Mouse (Mus musculus) embryo, embryonic 10.5 days (tissue): ENCODE measurements around the gene Camk2n2.
"Not testable (repeated sequence)": the region's sequence is repeated elsewhere in the genome, so short reads cannot be mapped to it uniquely, and the experiment has no call there.

ENCODE experiments used
- DNase-seq: peaks from one replicate; pipeline ENCODE4 v3.0.0-alpha.2; 2015; ENCODE audit warnings: low spot score

The Camk2n2 gene

DNA sequence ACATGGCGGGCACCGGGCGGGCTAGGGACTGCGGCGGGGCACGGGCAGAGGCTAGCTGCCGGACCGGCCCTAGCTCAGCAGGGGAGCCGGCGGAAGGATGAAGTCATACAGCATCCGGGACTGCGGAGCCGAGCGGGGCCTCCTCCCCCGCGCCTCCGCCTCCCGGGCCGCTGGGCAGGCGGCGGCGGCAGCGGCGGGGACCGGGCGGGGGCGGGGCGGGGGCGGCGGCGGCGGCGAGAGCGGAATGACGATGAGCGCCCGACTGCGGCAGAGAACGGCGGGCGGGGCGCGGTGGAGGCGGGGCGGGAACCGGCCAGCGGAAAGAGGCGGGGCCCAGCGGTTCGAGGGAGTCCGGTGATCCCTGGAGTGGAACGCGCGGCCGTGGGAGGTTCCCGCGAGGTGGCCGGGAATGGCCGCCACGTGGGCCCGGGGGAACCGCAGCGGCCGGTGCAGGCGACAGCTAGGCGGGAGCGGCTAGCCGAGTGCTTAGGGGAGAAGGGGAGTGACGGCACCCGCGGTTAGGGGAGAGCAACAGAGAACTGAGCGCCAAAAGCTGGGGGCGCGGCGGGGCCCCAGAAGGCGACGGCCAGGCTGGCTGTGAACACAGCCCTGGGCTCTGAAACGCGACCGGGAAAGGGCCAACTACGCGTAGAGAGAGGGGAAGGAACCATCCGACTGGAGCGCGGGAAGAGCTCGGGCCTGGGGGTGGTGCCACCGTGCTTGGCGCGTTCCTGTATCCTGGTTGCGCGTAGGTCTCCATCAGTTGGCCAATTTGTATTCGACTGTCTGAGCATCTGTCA is at the start of gene Camk2n2:
Gene Camk2n2 (minus strand): TSS at position 97 of the 800 bp plus-strand sequence.
- peak; percentile 63 for DNase-seq

GRCm38 (mm10) chr16:20670291-20670690 is 49.2 kb upstream of the Camk2n2 start:
- DNase-seq, result no peak

DNA sequence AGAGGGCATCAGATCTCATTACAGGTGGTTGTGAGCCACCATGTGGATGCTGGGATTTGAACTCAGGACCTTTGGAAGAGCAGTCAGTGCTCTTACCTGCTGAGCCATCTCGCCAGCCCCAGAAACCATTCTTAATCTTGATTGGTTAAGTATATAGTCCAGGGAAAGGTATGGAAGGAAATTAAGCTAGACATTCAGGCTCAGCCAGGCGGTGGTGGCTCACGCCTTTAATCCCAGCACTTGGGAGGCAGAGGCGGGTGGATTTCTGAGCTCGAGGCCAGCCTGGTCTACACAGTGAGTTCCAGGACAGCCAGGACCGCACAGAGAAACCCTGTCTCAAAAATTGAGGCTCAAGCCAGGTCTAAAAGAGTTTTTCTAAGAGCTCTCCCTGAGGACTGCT is 46.9 kb upstream of the Camk2n2 start, which contains the start of gene Eif4g1:
Gene Eif4g1 (plus strand): TSS at position 301 of the 400 bp plus-strand sequence.
- DNase-seq, result not testable (repeated sequence)

- no peak for DNase-seq
Measured at GRCm38 (mm10) chr16:20657661-20658060, 36.6 kb upstream of the Camk2n2 start.

- DNase-seq, result no peak
Measured at GRCm38 (mm10) chr16:20653315-20653714, 32.2 kb upstream of the Camk2n2 start.

DNA sequence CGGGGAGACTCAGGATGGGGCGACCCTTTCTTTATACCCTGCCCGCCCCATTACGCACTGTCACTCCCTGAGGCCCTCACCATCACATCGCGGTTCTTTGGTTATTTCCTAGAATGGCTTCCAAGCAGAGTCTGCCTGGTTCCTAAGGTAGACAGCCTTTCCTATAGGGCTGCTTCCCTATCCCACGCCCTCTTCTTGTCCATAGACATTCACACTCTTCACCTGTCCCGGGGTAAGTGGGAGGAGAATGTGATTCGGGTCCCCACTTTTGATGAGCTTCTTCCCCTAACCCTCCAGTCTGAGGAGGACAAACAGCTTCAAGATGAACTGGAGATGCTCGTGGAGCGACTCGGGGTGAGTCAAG is 30.8 kb upstream of the Camk2n2 start:
- DNase-seq, result no peak

DNA sequence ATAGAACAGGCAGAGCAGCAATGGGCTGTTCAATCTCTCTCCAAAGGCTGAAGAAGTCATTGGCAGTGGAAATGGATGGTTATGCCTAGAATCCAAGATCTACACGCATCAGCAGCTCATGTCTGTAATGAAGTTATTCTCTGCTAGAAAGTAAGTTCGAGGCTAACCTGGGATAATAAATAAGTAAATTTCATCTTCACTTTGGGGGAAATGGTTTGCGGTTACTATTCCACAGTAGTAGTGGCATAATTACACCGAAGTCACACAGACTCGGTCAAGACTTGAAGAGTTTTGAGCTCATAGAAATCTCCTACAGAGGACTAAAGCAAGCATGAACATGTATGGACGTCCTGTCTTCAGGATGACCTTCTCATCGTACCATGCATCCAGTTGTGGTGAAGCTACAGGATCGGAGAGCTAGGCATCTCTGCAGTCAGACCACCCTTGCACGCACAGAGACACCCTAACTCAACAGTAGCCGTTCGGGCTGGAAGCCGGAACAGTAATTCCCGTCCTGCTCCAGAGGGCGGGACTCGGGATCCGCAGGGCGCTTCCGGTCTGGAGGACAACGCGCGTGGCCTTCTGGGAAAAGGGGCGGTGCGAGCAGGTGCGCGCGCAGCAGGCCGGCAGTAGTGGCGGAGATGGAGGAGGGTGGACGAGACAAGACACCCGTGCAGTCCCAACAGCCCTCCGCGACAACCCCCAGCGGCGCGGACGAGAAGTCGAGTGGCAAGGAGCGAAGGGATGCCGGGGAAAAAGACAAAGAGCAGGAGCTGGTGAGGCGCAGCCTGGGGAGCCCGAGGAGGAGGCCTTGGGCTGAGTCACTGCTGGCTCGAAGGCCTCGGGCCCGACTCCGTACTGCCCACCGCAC is 30.2 kb upstream of the Camk2n2 start, which contains the start of gene Psmd2:
Gene Psmd2 (plus strand): TSS at position 577 of the 871 bp plus-strand sequence.
- DNase-seq, result peak; percentile 97

DNA sequence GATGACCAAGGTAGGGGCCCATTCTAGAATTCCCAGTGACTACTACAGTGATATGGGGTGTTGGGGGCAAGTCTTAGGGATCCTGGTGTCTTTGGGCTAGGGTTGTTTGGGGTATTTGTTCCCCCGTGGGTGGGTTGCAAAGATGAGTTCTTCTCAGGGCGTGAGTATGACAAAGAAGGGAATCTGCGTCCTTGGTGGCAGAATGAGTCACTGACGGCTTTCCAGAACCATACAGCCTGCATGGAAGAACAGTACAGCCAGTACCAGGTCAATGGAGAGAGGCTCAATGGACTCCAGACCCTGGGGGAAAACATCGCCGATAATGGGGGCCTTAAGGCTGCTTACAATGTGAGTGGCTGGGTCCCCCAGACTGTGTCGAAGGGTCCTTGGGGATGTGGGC is 22.8 kb upstream of the Camk2n2 start:
- DNase-seq, result no peak

GRCm38 (mm10) chr16:20642161-20642560 is 21.1 kb upstream of the Camk2n2 start:
- peak; percentile 85 for DNase-seq

- no peak for DNase-seq
Measured at GRCm38 (mm10) chr16:20638367-20638766, 17.3 kb upstream of the Camk2n2 start.

- DNase-seq, result no peak
Measured at GRCm38 (mm10) chr16:20637410-20637809, 16.3 kb upstream of the Camk2n2 start.

DNA sequence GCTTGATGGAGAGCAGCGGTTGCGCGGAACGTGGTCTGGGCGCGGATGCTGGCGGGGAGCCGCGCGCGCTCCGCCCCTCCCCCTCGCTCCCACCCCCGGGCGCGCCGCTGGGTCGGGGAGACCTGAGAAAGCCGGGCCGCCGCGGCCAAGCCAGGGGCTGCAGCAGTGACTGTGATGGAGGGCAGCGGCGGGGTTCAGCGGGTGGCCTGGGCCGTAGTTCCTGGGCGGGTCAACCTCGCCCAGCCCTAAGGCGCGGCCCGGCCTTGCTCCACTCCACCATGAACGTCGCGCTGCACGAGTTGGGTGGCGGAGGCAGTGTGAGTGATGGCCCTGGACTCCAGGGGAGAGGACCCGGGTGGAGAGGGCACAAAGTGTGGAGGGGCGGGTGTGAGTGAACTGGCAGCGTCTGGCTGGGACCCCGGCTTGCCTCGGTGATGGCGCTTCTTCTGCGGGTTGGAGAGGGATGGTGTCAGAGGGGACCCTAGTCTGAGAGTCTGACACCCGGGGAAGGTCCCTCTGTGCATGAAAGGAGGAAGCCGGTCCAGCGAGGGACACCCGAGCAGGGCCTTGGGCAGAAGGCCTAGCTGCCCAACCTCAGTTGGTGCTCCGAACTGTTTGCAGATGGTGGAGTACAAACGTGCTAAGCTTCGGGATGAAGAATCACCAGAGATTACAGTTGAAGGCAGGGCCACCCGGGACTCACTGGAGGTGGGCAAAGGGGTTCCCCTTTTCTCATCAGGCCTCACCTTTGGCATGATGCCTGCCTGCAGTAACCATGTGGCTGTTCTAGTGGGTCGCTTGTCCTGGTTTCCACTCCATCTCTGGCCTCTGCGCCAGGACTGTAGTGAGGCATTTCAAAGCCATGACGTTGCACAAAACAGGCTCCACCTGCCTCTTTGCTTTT is 8.9 kb upstream of the Camk2n2 start, which contains the start of gene Ece2:
Gene Ece2 (plus strand): TSS at position 98 of the 904 bp plus-strand sequence.
- DNase-seq, result peak; percentile 40

DNA sequence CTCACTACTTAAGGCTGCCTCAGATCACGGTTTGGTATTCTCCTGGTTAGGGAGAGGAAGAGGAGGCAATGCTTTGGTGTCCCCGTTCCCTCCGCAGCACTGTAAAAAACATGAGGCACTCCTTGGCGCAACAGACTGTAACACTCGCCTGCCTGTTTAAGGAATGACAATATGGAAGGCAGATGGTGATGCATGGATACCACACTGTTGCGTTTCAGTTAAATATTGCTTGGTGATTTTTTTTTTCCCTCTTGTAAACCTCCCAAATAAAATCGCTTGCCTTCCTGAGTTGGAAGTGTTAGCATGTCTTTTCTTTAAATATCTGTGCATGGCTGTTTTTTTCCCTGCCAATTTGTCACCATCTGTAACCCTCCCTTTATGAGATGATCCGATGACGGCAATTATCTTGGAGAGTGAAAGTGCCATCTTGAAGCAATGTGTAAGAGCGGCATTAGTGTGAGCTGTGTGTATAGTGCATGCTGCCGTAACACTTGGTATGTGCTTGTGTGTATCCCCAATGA is 7.8 kb upstream of the Camk2n2 start:
- no peak for DNase-seq

- DNase-seq, result no peak
Measured at GRCm38 (mm10) chr16:20623211-20623610, 2.1 kb upstream of the Camk2n2 start.

DNA sequence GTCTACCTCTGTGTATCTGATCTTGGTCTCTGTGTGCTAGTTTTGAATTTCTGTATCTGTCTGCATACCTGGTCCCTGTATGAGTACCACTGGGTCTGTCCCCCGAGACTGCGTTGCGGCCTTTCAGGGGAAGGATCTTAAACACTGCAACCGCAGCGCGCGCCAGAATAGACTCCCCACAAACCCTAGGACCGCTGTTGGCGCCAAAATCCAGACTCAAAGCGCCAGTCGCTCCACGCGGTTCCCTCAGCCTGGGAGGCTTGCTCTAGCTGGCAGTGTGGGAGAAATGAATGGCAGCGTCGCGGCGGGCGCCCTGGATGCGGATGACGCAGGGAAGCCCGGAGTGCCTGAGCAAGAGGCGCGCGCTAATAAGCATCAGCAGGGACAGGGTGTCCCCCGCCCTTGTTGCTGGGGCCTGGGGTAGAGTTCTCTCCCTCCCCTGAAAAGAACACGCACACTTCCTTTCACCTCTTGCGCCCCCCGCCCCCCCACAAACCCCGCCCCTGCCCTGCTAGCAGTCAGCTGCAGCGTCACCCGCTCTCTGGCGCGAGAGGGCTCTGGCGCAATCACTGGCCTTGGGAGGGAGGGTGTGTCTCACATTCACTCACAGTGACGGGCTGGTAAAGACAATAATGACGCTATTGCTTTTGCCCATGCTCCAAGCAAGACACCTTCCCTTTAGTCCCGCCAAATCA is 1.1 kb upstream of the Camk2n2 start:
- peak; percentile 78 for DNase-seq

DNA sequence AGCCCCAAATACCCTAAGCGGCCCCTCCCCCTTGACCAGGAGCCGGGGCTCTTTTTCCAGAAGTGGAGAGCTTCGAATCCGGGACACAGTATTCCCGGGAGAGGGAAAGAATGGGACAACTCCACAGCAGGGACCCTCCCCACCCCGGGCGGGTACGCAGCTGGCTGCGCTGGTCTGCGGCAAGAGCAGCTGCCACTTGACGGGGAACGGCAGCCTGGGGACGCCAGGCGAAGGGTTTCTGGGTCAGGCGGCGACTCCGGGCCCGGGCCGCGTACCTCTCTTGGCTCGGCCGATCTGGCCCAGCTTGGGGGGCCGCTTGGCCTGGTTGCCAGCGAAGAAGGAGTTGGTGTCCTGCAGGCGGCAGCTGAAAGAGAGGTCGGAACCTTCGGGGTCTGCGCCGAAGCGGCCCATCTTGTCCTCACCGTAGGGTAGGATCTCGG is 316 bp downstream of the Camk2n2 start:
- DNase-seq, result no peak

DNA sequence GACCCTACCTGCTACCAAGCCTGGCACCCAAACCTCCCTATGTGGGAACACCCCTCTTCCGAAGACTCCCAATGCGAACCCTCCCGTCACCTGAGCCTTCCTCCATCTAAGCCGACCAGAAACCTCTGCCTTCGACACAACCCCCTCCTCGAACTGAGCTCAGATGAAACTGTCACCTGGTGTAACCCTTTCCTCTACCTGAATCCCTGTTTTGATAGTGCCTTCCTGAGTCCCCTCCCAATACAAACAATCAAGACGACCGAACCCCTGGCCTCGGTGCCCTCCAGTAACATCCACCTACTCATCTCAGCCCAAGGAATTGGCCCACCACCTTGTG is 720 bp downstream of the Camk2n2 start:
- peak; percentile 34 for DNase-seq

DNA sequence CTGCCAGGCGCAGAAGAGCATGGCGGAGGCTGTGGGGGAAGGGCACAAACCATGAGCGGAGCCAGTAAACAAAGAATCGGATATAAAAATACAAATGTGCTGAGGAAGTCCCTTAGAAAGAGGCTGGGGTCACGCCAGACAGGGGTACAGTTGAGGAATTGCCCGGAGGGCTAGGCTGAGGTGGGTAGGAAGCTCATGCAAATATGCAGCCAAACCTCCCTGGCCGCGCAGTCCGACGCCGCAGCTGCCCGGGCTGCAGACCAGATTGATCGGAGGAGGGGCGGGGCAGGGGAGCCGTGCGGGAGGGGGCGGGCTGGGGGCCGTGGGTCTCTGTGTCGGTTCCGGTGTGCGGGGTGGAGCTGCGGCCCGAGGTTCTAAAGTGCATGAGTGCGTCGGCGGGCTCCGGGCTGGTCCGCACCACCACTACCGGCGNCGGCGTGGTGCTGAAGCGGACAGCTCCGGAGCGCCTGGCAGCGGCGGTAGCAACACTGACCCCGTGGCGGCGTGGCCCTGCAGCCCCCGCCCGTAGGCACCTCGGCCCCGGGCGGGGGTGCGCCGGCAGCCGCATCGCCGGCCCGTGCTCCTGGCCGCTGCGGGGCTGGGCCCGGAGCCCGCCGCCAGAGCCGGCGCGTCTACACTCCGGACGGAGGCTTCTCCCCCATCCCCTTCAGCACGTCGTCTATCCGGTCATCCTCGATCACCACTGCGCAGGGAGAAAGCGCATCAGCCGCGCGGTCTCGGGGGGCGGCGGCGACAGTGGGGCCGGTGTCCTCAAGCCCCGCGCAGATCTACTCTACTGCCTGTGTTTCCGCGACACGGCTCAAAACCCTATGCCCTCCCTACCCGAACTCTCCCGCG is 1.3 kb downstream of the Camk2n2 start:
- DNase-seq, result peak; percentile 72

DNA sequence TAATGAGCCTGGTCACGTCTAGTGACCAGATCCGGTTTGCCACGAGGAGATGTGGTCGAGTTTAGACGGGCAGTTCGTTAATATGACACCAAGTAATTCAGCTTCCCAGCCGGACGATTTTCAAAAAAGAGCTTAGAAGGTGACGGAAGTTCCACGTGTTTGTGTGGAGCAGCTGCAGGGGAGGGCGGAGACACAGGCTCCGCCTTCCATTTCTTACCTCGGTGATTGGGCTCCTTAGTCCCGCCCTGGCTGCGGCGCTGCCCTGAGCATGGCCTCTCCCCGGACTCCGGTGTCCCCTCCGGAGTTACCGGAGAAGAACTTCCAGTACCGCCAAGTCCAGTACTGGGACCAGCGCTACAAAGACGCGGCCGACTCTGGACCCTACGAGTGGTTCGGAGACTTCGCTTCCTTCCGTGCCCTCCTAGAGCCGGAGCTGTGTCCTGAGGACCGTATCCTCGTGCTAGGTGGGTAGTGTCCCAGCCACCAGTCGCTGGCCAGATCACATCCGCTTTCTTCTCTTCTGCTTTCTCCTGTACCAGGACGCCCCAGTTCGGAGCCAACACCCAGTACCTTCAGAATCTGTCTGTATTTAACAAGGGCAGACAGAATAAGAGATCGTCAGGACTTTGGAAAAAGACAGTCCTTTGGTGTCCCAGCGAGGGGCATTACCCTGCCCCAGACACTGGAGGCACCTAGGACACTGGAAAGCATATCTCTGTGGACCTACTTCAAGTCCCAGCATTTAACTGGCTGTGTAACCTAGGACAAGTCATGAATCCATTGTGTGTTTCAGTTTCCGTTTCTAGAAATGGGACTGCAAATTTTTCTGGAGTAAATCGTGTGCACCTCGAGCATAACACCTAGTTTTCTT is 9.5 kb downstream of the Camk2n2 start, which contains the start of the genes Eef1akmt4, Gm49333 and Alg3:
Gene Eef1akmt4 (plus strand): TSS at position 237 of the 871 bp plus-strand sequence.
Gene Gm49333 (plus strand): TSS at position 254 of the 871 bp plus-strand sequence.
Gene Alg3 (minus strand): TSS at position 379 of the 871 bp plus-strand sequence.
- peak; percentile 97 for DNase-seq
